Mouse (Mus musculus) left cerebral cortex, adult 18-20 months (tissue): ENCODE data around the gene Gm3252. TPM values are rescaled to one million over a fixed set of nuclear protein-coding genes. Genes with fewer than 3 reads are reported as not detected.
"Not testable (repeated sequence)": the region's sequence is repeated elsewhere in the genome, so short reads cannot be mapped to it uniquely, and the experiment has no call there.

Experiments
- DNase-seq, 2 experiments: peaks; one replicate each; pipeline ENCODE4 v3.0.0; 2021 to 2022; ENCODE audit warnings: low spot score in 2 of 2, mixed read lengths in 1 of 2
- long read RNA-seq, 2 experiments: library from polyadenylated mRNA; stranded (forward); transcript quantifications; one replicate each; pipeline ENCODE4 v2.0.0; 2021
- total RNA-seq, 2 experiments: library from RNA; stranded (reverse); gene quantifications; 2 replicates each; pipeline ENCODE4 v1.2.3; 2021

The Gm3252 gene
- total RNA-seq, result under 1 TPM in 1 of 2 experiments, not detected in 1; 0.28 TPM
- long read RNA-seq, experiment 1, result 0 reads
- long read RNA-seq, experiment 2, partial matches to known transcripts, result 0 of 1 reads
- long read RNA-seq, experiment 2, other reads (novel, unspliced or antisense), result 1 of 1 reads

DNA sequence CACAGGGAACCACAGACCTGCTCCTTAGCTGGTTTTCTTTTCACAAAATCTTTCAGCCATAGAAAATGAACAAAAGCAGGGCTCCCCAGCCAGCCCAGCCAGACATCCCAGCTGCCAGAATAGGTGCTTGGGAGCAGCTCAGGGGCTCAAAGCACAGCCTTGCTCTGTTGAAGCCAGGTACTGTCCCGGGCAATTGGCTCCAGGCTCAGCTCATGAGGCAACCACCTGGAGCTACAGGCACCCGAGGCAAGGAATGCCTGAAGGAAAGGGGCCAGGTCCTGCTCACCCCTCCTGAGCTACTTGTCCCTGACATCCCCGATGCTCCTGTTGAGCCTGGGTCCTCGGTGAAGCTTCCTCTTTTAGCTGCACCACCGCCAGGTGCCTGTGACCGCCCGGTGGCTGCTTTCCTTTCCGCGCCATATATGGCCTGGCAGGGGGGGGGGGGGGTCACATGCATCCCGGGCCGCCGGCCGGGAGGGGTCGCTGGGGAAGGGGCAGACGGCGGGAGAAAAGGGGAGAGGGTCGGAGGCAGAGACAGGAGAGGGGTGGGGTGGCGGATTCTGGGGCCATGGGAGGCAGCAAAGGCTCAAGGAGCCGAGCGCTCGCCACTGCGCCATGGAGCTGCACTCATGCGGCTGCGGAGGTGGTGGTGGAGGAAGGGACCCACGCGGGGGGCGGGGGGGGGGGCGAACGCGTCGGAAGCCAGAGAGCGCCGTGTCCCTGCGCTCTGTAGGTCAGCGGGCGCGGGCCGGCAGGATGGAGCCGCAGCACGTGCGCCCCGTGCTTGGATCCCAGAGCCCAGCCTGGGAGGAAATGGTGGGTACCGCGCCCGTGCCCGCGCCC lies at the start of gene Gm3252:
Gm3252 (plus strand) TSS at position 738 of the 843 bp plus-strand sequence.
- not testable (repeated sequence) for DNase-seq

DNA sequence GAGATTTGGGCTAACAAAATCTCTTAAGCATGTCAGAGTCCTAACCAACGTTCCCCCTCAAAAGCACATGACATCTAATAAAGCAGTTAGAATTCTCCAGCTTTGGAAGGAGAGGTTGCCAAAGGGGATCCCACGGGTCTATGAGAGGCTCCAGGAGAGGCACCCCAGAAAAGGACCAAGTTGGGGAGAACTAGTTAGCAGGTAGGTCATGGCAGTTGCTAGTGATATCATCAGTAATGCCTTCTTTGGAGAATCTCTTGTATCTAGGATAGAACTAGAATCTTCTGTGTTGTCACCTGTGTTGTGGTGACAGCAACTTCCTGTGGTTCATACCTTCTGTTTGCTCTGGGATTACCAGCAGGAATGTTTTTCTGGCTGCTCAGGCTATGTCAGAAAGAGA lies 17.6 kb upstream of the Gm3252 start, which contains the start of gene Gm7876:
Gm7876 (plus strand) TSS at position 301 of the 400 bp plus-strand sequence.
- DNase-seq, result not testable (repeated sequence)

GRCm38 (mm10) chr14:4776037-4776436 lies 49.5 kb downstream of the Gm3252 start, which contains the start of gene Gm9602:
Gene Gm9602 (plus strand): TSS chr14:4776337.
- not testable (repeated sequence) for DNase-seq

Other genes with a start within 250 kb of the Gm3252 start
- gene Gm3182, start 245.0 kb upstream of the Gm3252 start, total RNA-seq, result not detected
- gene Gm3047, start 171.4 kb upstream of the Gm3252 start, total RNA-seq, result not detected
- not detected for gene Gm8159, start 94.4 kb upstream of the Gm3252 start, total RNA-seq
- gene Gm3239, start 62.6 kb upstream of the Gm3252 start, total RNA-seq, result not detected
- gene Gm7876, start 17.5 kb upstream of the Gm3252 start, total RNA-seq, result not detected
- gene Gm9602, start 49.6 kb downstream of the Gm3252 start, total RNA-seq, result not detected
- gene Gm3269, start 111.3 kb downstream of the Gm3252 start, total RNA-seq, result not detected
- 1 to 10 TPM in 1 of 2 experiments, not detected in 1; 2.1 TPM for gene Gm3264, start 128.8 kb downstream of the Gm3252 start, total RNA-seq
- gene Gm3278, start 165.6 kb downstream of the Gm3252 start, total RNA-seq, result not detected